Mouse (Mus musculus): ENCODE measurements around the gene Olfr449.

The Olfr449 gene

GRCm38 (mm10) chr6:42834084-42834483, at the start of gene Olfr449:
Olfr449 (plus strand) TSS chr6:42834384.

GRCm38 (mm10) chr6:42784793-42785192, 49.4 kb upstream of the Olfr449 start, which contains the start of gene Olfr452:
Olfr452 (plus strand) TSS chr6:42785093.

GRCm38 (mm10) chr6:42790247-42790948, 43.8 kb upstream of the Olfr449 start:
- 53% methylated on average over 4 of the region's 4 CpGs for WGBS

DNA sequence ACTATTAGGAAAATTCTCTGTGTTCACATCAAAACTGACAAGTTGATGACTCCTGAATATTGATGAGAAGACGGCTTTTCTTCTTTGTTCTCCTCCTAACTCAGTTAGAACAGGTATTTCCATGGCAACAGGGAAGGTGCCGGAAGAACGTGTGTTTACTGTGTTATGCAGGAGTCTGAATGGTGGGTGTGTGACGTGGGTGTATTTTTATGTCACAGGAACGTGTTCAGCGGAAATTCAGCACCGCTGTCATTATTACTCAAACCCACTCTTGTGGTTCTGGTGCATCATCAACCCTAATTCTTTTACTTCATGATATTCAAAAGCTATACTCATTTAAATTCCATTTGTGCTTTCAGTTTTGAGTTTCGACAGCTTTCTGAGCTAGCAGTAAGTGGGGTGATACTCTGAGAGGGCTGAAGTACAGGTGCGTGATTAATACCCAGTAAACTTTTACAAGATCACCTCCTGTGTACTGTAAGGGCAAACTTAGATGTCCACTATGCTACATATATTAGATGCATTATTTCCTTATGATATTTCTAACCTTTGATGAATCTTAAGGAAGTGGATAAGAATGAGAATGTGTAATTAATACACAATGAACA, 43.1 kb upstream of the Olfr449 start:
- WGBS: 56% methylated on average over 9 of the region's 9 CpGs

DNA sequence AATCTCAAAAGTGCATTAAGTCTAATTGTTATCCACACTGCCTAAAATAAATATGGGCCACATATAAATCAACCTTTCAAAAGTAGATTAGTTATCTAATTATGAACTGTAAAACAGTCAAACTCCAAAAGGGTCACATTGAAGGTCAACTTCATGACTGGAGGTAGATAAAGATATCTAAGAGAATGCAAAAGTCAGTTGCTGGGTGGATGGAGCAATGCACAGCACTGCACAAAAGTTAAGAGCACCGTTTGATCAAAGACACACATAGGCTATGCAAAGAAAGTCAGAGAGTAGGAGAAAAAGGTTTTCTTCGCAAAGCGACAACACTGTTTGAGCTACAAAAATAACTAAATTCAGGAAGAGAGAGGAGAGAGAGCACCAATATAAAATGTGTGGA, 39.2 kb upstream of the Olfr449 start:
- 76% methylated on average over 3 of the region's 3 CpGs for WGBS

DNA sequence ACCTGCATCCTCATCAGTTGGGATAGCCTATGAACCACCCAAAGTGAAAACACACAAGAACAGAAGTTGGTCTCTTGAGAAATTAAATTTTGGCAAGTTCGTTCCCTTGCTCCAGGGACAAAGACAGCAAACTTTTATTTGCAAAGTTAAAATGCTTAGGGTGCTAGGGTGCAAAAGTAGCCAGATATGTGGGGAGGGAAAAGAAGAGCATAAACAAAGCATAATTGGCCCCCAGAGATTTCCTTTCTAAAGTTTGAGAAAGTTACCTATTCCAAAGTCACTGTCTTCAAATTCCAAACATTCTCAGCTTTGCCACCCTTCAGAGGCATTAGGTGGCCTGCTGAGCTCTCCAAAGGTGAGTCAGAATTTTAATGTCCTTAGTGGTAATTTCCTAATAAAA, 22.5 kb upstream of the Olfr449 start, which contains the start of gene Olfr450:
Olfr450 (plus strand) TSS at position 301 of the 400 bp plus-strand sequence.
- WGBS: 81% methylated on average over 1 of the region's 1 CpGs

DNA sequence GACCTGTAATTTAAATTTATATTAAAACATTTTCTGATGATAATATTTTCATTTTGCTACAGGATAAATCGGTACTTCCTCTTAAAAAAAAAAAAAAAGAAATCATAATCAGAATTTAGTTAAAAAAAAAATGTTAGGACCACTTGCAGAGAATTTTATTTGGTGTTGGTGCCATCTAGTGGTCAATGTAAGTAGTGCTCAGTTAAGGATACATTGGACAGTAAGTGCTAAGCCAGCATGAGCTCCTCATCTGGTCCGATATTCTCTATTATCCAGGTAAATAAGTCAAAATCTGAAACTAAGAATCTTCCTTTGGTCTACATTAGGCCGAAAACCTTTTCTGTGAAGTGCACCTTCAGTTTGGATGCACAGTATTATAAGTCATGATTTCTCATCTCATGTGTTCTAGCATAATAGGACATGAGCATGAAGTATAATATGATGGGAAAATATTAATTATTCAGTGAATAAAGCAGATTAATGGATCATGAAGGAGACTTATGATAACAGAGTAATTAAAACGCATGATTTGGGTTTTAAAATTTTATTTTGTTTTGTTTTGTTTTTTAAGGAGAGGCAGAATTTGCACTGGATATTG, 26.1 kb downstream of the Olfr449 start:
- WGBS: 8% methylated on average over 4 of the region's 4 CpGs

- 83% methylated on average over 3 of the region's 3 CpGs for WGBS
Measured at GRCm38 (mm10) chr6:42869695-42870094, 35.5 kb downstream of the Olfr449 start.
